Mouse (Mus musculus): ENCODE measurements around the gene Esr2.

Esr2 gene

GRCm38 (mm10) chr12:76081557-76082211 is 95.4 kb downstream of the Esr2 start:
- no peak for DNase-seq

- DNase-seq, result peak in 1 of 2 experiments; percentile 21
Observed at GRCm38 (mm10) chr12:76080876-76081556, 96.0 kb downstream of the Esr2 start.

- DNase-seq, result no peak
Observed at GRCm38 (mm10) chr12:76073981-76074380, 103.1 kb downstream of the Esr2 start.

GRCm38 (mm10) chr12:76073066-76073826 is 103.8 kb downstream of the Esr2 start:
- DNase-seq, result no peak

- DNase-seq, result peak in 1 of 2 experiments; percentile 18
Observed at GRCm38 (mm10) chr12:76071935-76072849, 104.9 kb downstream of the Esr2 start.

Measured in kidney, postnatal 36 days (tissue).